Mouse (Mus musculus): ENCODE data around the gene Mrps18b. TPM values are rescaled to one million over a fixed set of nuclear protein-coding genes. Genes with fewer than 3 reads are reported as not detected.
A peak's percentile ranks its signal among the peaks of the same experiment; 100 is the strongest.
"Not testable (repeated sequence)": the region's sequence is repeated elsewhere in the genome, so short reads cannot be mapped to it uniquely, and the experiment has no call there.

Mrps18b gene
- polyA plus RNA-seq (2016; fragmentation: Nextera tagmentation; extraction: Ambion mirVana), result 113 and 123 TPM in 2 replicates

DNA sequence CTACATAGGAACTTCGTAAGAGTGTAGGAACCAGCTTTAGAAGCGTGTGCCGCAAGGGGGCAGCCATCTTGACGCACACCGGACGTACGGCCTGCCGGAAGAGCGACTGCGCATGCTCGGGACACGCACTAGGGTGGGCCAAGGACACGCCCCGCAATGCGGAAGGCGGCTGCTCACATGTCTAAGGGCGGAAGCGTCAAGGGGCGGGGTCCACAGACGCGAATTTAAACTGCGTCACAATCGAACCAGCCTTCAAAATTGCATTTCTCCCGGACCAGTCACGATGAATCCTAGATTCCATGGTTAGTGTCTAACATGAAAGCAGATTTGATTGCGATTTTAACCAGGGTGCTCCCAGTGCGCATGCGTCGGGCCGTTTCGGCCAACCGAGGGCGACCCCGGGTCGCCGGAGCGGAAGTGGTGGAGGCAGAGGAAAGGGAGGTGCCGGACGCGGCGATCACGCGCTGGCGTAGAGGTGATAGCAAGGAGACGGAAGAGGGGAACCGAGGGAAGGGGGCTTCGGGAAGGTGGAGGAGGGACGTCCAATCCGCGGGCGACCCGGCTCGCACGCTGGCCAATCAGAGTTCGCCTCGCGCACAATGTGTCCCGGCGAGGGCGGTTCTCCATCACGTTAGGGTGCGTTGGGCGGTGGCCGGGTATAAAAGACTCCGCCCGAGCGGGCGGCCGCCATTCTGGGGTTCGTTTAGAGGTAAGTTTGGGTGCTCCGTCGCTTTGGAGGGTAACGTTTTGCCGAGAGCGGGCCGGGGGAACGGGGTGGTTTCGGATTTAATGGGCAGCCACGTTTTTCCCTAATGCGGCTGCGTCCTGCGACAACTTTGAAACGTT, at the start of gene Mrps18b, which contains the start of gene Ppp1r10:
Gene Mrps18b (minus strand): TSS at position 93 of the 846 bp plus-strand sequence.
Gene Ppp1r10 (plus strand): TSS at position 138 of the 846 bp plus-strand sequence.
- Histone ChIP-seq H3K36me3 (peaks cover 54% of the 10 kb centered on the region), H3K9me3 (replicated peaks) (no peaks in the 10 kb centered on the region), H3K27me3 (replicated peaks) (no peaks in the 10 kb centered on the region), H3K4me3 (peak within 1 kb of the TSS; percentile 86), H3K27ac (peak within 1 kb of the TSS; percentile 99), H3K9ac (peak within 1 kb of the TSS; percentile 97), H3K4me1 (peaks cover 65% of the 10 kb centered on the region), H3K4me2 (peak within 1 kb of the TSS; percentile 85)
- ATAC-seq, result peak; percentile 91
- 2% methylated on average over 83 of the region's 83 CpGs for WGBS (ENCODE audit: insufficient replicate concordance)

DNA sequence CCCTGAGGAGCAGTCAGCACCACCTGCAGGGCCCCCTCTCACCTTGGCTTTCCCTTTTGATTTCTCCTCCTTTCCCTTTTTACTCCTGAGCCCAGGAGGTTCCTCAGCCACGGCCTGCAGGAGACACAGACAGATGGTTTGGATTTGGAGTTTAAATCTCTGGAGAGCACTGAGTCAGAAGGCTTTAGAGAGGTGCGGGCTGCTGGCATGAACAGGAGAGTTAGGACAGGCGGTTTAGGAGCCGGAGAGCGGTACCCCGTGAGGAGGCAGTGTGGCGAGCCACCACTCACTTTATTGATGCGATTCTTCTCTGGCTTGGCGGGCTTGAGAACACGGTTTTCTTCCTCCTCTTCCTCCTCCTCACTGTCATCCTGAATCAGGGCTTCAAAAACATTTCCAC, 47.1 kb upstream of the Mrps18b start:
- Histone ChIP-seq H3K4me1 (peaks cover 28% of the 10 kb centered on the region), H3K4me3 (no peak overlapping the region), H3K9me3 (replicated peaks) (no peaks in the 10 kb centered on the region), H3K36me3 (peaks cover 97% of the 10 kb centered on the region), H3K27ac (no peak overlapping the region), H3K9ac (no peak overlapping the region), H3K4me2 (no peak overlapping the region), H3K27me3 (replicated peaks) (no peaks in the 10 kb centered on the region)
- no peak for ATAC-seq
- 84% methylated on average over 10 of the region's 10 CpGs for WGBS (ENCODE audit: insufficient replicate concordance)

DNA sequence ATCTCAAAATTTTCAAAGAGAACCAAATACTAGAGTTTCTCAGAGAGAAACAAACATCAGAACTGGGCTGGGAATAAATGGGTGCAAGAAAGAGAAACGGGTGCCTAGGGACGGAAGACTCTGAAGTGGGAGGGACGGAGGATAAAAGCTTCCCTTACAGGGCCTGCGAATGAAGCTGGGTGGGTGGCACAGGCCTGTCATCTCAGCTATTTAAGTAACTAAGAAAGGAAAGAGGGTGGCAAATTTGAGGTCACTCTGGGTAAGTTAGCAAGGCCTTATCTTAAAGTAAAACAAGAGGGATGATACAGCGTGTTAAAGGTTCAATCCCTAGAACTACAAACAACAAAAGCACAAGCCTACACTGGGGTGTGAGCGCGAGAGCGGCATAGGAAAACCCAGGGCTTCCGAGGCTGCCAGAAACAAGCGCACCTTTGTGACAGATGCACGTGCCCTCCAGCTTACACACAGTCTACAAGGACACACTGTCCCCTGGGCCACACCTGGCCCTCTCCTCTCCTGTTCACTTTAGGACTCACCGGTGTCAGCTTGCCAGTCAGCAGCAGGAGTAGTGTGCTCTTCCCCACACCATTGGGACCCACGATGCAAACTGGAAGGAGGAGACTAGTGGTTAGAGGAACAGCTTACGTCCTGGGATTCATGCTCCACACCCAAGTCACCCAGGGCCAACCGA, 42.5 kb upstream of the Mrps18b start:
- no peaks in the 10 kb centered on the region for H3K4me1 ChIP-seq
- no peak overlapping the region for H3K4me2 ChIP-seq
- no peak overlapping the region for H3K9ac ChIP-seq
- peaks cover 89% of the 10 kb centered on the region for H3K36me3 ChIP-seq
- no peak for ATAC-seq
- no peak overlapping the region for H3K27ac ChIP-seq
- no peak overlapping the region for H3K4me3 ChIP-seq
- 88% methylated on average over 15 of the region's 15 CpGs for WGBS (ENCODE audit: insufficient replicate concordance)
- H3K27me3 ChIP-seq (replicated peaks), result no peaks in the 10 kb centered on the region
- no peaks in the 10 kb centered on the region for H3K9me3 ChIP-seq (replicated peaks)

GRCm38 (mm10) chr17:35954665-35955064, 38.5 kb upstream of the Mrps18b start:
- H3K9me3 ChIP-seq (replicated peaks), result no peaks in the 10 kb centered on the region
- H3K27ac ChIP-seq, result no peak overlapping the region
- WGBS (ENCODE audit: insufficient replicate concordance), result 69% methylated on average over 8 of the region's 8 CpGs
- H3K4me1 ChIP-seq, result no peaks in the 10 kb centered on the region
- no peak for ATAC-seq
- H3K36me3 ChIP-seq, result peaks cover 49% of the 10 kb centered on the region
- H3K9ac ChIP-seq, result no peak overlapping the region
- no peak overlapping the region for H3K4me2 ChIP-seq
- no peak overlapping the region for H3K4me3 ChIP-seq
- 0 out of 2 replicates have a peak, but pooled peaks cover 3% of the 10 kb centered on the region for H3K27me3 ChIP-seq (replicated peaks)

DNA sequence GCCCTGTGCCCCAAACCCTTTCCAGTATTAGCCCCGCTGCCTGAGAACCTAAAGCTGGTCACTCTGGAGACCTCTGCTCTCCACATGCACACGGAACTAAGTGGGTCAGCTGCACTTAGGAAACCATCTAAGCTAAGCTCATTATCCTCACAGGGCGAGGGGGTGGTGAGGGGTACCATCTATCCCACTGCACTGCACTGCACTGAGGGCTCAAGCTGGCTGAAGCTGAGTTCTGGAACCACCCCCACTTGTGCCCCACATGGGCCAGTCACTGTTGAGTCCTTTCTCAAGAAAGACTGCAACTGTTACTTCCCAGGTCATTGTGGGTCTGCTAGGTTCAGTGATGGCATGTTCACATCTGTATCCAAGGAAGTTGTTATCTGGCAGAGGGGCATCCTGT, 36.4 kb upstream of the Mrps18b start:
- H3K9me3 ChIP-seq (replicated peaks); H3K9ac ChIP-seq; H3K27me3 ChIP-seq (replicated peaks); H3K4me1 ChIP-seq; H3K27ac ChIP-seq; H3K4me3 ChIP-seq; H3K4me2 ChIP-seq: not testable (repeated sequence)
- 49% methylated on average over 2 of the region's 3 CpGs for WGBS (ENCODE audit: insufficient replicate concordance)
- ATAC-seq, result 0 out of 2 replicates have a peak, but pooled peaks have one; percentile 30
- peaks cover 28% of the 10 kb centered on the region for H3K36me3 ChIP-seq

- ATAC-seq; H3K9ac ChIP-seq; H3K4me2 ChIP-seq; H3K4me1 ChIP-seq; H3K4me3 ChIP-seq; H3K27ac ChIP-seq; H3K27me3 ChIP-seq (replicated peaks); H3K9me3 ChIP-seq (replicated peaks): not testable (repeated sequence)
- peaks cover 12% of the 10 kb centered on the region for H3K36me3 ChIP-seq
These were observed 34.8 kb upstream of the Mrps18b start for GRCm38 (mm10) chr17:35950946-35951345.

- H3K9me3 ChIP-seq (replicated peaks), result no peaks in the 10 kb centered on the region; the same call in 1 of the 2 replicates
- ATAC-seq, result no peak
- no peak overlapping the region for H3K9ac ChIP-seq
- no peaks in the 10 kb centered on the region for H3K36me3 ChIP-seq
- 50% methylated on average over 1 of the region's 1 CpGs for WGBS (ENCODE audit: insufficient replicate concordance)
- H3K27ac ChIP-seq, result no peak overlapping the region
- H3K4me2 ChIP-seq, result no peak overlapping the region
- no peak overlapping the region for H3K4me3 ChIP-seq
- H3K4me1 ChIP-seq, result no peaks in the 10 kb centered on the region
- no peaks in the 10 kb centered on the region for H3K27me3 ChIP-seq (replicated peaks)
These were observed 23.8 kb upstream of the Mrps18b start for GRCm38 (mm10) chr17:35939941-35940340.

DNA sequence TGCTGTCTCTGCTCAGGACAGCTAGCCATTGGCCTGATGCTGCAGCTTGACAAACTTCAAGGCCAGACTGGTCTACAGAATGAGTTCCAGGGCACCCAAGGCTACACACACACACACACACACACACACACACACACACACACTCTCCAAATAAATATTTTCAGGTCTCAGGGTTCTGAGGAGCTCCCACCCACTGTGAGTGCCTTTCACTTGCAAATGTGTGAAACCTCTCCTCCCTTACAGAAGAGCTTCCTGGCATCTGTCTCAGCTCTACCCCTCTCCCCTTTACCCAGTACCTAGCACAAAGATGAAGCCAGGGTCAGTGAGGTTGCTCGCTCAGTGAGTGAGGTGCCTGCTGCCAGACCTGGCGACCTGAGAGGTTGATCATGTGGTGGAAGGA, 22.9 kb upstream of the Mrps18b start:
- Histone ChIP-seq H3K9ac (no peak overlapping the region), H3K9me3 (replicated peaks) (no peaks in the 10 kb centered on the region; the same call in 1 of the 2 replicates), H3K27me3 (replicated peaks) (no peaks in the 10 kb centered on the region), H3K4me2 (no peak overlapping the region), H3K4me3 (no peak overlapping the region), H3K36me3 (no peaks in the 10 kb centered on the region), H3K4me1 (no peaks in the 10 kb centered on the region), H3K27ac (no peak overlapping the region)
- ATAC-seq, result no peak
- 50% methylated on average over 2 of the region's 2 CpGs for WGBS (ENCODE audit: insufficient replicate concordance)

DNA sequence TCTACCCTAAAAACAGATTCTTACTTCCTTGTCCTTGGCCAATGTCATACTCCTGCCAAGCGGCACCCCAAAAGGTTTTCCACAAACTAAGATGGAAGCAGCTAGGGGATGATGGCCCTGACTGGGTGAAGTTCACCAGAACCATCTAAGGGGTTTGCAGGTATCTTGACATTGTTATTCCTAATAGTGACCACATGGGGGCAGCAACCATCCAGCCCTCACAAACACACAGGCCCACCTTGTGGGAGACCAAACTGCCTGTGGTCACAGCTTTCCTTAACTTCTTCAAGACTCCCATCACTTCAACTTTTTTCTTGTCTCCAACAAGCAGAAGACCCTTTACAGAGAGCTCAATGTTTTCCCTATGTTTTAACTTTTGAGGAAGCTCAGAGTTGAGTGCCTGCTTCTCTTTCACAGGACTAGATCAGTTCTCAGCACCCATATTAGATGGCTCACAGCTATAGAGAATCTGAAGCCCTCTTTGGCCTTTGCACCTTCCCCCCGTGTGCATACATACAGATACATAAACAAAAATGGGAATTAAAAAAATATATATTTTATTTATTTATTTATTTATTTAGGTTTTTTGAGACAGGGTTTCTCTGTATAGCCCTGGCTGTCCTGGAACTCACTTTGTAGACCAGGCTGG, 21.6 kb upstream of the Mrps18b start:
- Histone ChIP-seq H3K27me3 (replicated peaks) (no peaks in the 10 kb centered on the region), H3K9me3 (replicated peaks) (no peaks in the 10 kb centered on the region; the same call in 1 of the 2 replicates), H3K4me2 (no peak overlapping the region), H3K27ac (no peak overlapping the region), H3K4me1 (no peaks in the 10 kb centered on the region), H3K4me3 (no peak overlapping the region), H3K36me3 (no peaks in the 10 kb centered on the region; the same call in 1 of the 2 replicates), H3K9ac (no peak overlapping the region)
- peak; percentile 37; the same call in 1 of the 2 replicates for ATAC-seq
- 20% methylated on average over 2 of the region's 2 CpGs for WGBS (ENCODE audit: insufficient replicate concordance)

DNA sequence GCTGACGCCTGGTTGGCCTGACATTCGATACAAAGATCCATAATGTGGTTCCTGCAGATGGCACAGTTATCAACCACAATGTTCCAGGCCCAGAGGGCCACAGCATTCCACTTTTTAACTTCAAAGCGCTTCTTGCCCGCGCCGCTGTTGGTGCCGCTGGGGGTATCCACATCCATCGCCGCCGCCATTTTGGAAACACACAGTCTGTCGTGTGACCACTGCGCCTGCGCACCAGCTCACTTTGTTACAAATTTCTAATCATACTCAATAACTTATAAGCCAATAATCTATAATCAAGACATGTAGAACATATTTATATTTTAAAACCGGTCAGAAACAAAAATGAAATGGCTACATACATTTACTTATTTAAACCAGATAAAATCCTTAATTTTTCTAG, 19.6 kb upstream of the Mrps18b start:
- peaks cover 19% of the 10 kb centered on the region for H3K36me3 ChIP-seq
- not testable (repeated sequence) for H3K4me1 ChIP-seq; H3K9me3 ChIP-seq (replicated peaks); H3K4me2 ChIP-seq; H3K4me3 ChIP-seq; H3K27ac ChIP-seq; H3K9ac ChIP-seq; H3K27me3 ChIP-seq (replicated peaks); ATAC-seq
- WGBS (ENCODE audit: insufficient replicate concordance), result 80% methylated on average over 14 of the region's 14 CpGs

DNA sequence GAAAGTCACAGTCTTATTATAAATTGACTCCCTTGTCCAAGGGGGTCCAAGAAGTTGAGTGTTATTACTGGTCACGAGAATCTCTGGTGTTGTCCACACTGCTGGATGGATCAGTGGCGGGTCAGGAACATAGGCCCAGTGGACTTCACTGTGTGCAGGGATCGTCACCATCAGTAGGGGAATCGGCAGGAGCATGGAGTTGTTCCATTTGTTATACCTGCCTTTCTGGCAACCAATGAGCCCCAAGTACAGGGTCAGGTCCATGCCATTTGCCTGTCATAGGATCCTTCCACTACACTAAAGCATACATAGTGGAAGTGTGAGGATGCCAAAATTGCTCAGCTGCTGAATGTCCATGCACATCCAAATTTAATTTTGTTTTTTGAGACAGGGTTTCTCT, 16.4 kb upstream of the Mrps18b start:
- no peak overlapping the region for H3K4me2 ChIP-seq
- H3K9me3 ChIP-seq (replicated peaks), result no peaks in the 10 kb centered on the region
- peaks cover 50% of the 10 kb centered on the region for H3K36me3 ChIP-seq
- H3K4me1 ChIP-seq, result peaks cover 16% of the 10 kb centered on the region
- no peak for ATAC-seq
- WGBS (ENCODE audit: insufficient replicate concordance), result 80% methylated on average over 4 of the region's 4 CpGs
- H3K27me3 ChIP-seq (replicated peaks), result no peaks in the 10 kb centered on the region
- no peak overlapping the region for H3K4me3 ChIP-seq
- no peak overlapping the region for H3K27ac ChIP-seq
- H3K9ac ChIP-seq, result no peak overlapping the region

GRCm38 (mm10) chr17:35930627-35931026, 14.4 kb upstream of the Mrps18b start:
- Histone ChIP-seq H3K4me3 (no peak overlapping the region), H3K4me1 (peaks cover 35% of the 10 kb centered on the region), H3K9me3 (replicated peaks) (no peaks in the 10 kb centered on the region), H3K9ac (no peak overlapping the region), H3K27ac (no peak overlapping the region), H3K36me3 (peaks cover 70% of the 10 kb centered on the region), H3K4me2 (no peak overlapping the region), H3K27me3 (replicated peaks) (no peaks in the 10 kb centered on the region)
- no peak for ATAC-seq
- WGBS (ENCODE audit: insufficient replicate concordance), result 90% methylated on average over 12 of the region's 12 CpGs
